Mouse (Mus musculus): ENCODE results near the gene Gpc3.

- TF ChIP-seq HCFC1 (IDR thresholded peaks at IDR 0.05; ENCODE audit: borderline replicate concordance, insufficient read depth, low read length) (no peak), ZNF384 (IDR thresholded peaks at IDR 0.05; ENCODE audit: low read depth, low read length) (no peak)
Measured at GRCm38 (mm10) chrX:52366826-52367225, 246.9 kb downstream of the Gpc3 start.
